Mouse (Mus musculus) heart, embryonic 11.5 days (tissue): ENCODE results near the gene Slitrk1. TPM values are rescaled to one million over a fixed set of nuclear protein-coding genes. Genes with fewer than 3 reads are reported as not detected.

Source experiments
- ATAC-seq: fragments of 200-750 bp; cut with Nextera tagmentation; replicated peaks from 2 replicates; pipeline ENCODE4 v1.8.0; 2017; ENCODE audit warnings: moderate library complexity; ENCODE audit not compliant: insufficient number of reproducible peaks, low FRiP score, low TSS enrichment
- H3K27ac ChIP-seq: fragments of 300-500 bp; sonication (generic); 2 replicates; pipeline ENCODE4 v1.5.1; 2014; ENCODE audit warnings: mild to moderate bottlenecking, low read depth, low read length
- H3K27me3 ChIP-seq: fragments of 300-500 bp; sonication (generic); 2 replicates; pipeline ENCODE4 v1.6.1; 2014; ENCODE audit warnings: mild to moderate bottlenecking, low read length, mixed read lengths; ENCODE audit not compliant: control insufficient read depth, insufficient read depth
- H3K36me3 ChIP-seq: fragments of 300-500 bp; sonication (generic); 2 replicates; pipeline ENCODE4 v1.6.1; 2014; ENCODE audit warnings: mild to moderate bottlenecking, low read length, moderate library complexity, mixed read lengths; ENCODE audit not compliant: control insufficient read depth, insufficient read depth
- H3K4me1 ChIP-seq: fragments of 300-500 bp; sonication (generic); 2 replicates; pipeline ENCODE4 v1.6.1; 2014; ENCODE audit warnings: low read length; ENCODE audit not compliant: control insufficient read depth, insufficient read depth
- H3K4me2 ChIP-seq: fragments of 300-500 bp; sonication (generic); 2 replicates; pipeline ENCODE4 v1.6.1; 2014; ENCODE audit warnings: mild to moderate bottlenecking, moderate library complexity
- H3K4me3 ChIP-seq: fragments of 300-500 bp; sonication (generic); 2 replicates; pipeline ENCODE4 v1.5.1; 2014; ENCODE audit warnings: low read depth, low read length
- H3K9ac ChIP-seq: fragments of 300-500 bp; sonication (generic); 2 replicates; pipeline ENCODE4 v1.6.1; 2014; ENCODE audit warnings: mild to moderate bottlenecking, low read depth, low read length, moderate library complexity
- H3K9me3 ChIP-seq: fragments of 300-500 bp; sonication (generic); replicated peaks from 2 replicates; pipeline ENCODE4 v1.6.1; 2016; ENCODE audit warnings: low read length; ENCODE audit not compliant: control insufficient read depth
- WGBS: fragments of 180-500 bp; shearing (Covaris S2); extraction: QIAGEN DNeasy Blood & Tissue Kit; methylation state at CpG from one replicate; pipeline ENCODE4 v1.1.7; 2014; ENCODE audit not compliant: insufficient replicate concordance; 5-methylcytosine and 5-hydroxymethylcytosine counted together
- polyA plus RNA-seq: library from polyadenylated mRNA; unstranded; fragments of >200 nt; fragmentation: Nextera tagmentation; extraction: Ambion mirVana; gene quantifications from 2 replicates; pipeline ENCODE4 v1.2.1, GENCODE M21; 2014

Slitrk1 gene
- polyA plus RNA-seq, 1 experiment from 2014 or later: 0.27 TPM

- peaks cover 26% of the 10 kb centered on the region for H3K27me3 ChIP-seq
- ATAC-seq: no peak
- no peak overlapping the region for H3K9ac ChIP-seq
- H3K27ac ChIP-seq: no peak overlapping the region
- peaks cover 4% of the 10 kb centered on the region for H3K4me1 ChIP-seq
- H3K36me3 ChIP-seq: no peaks in the 10 kb centered on the region
- no peak overlapping the region for H3K4me3 ChIP-seq
- WGBS: 28% methylated on average over 6 of the region's 6 CpGs
- no peaks in the 10 kb centered on the region for H3K9me3 ChIP-seq
- H3K4me2 ChIP-seq: no peak overlapping the region
Measured at GRCm38 (mm10) chr14:108909336-108909953, 4.5 kb downstream of the Slitrk1 start.

- Histone ChIP-seq H3K4me3 (no peak overlapping the region), H3K27ac (no peak overlapping the region)
Measured at GRCm38 (mm10) chr14:108898601-108899000, 15.4 kb downstream of the Slitrk1 start.

GRCm38 (mm10) chr14:108895456-108895855 lies 18.5 kb downstream of the Slitrk1 start:
- no peak overlapping the region for H3K4me2 ChIP-seq
- WGBS: 68% methylated on average over 2 of the region's 2 CpGs
- no peak overlapping the region for H3K27ac ChIP-seq
- no peak for ATAC-seq
- H3K9ac ChIP-seq: no peak overlapping the region
- H3K4me1 ChIP-seq: no peaks in the 10 kb centered on the region
- no peaks in the 10 kb centered on the region for H3K27me3 ChIP-seq
- H3K9me3 ChIP-seq: no peaks in the 10 kb centered on the region
- H3K36me3 ChIP-seq: no peaks in the 10 kb centered on the region
- no peak overlapping the region for H3K4me3 ChIP-seq

More at GRCm38 (mm10) chr14:108898601-108899000, 15.4 kb downstream of the Slitrk1 start:
- no peak overlapping the region for H3K9ac ChIP-seq
- H3K4me2 ChIP-seq: no peak overlapping the region
- ATAC-seq: no peak
- H3K36me3 ChIP-seq: no peaks in the 10 kb centered on the region
- no peaks in the 10 kb centered on the region for H3K4me1 ChIP-seq
- no peaks in the 10 kb centered on the region for H3K27me3 ChIP-seq
- WGBS: 72% methylated on average over 7 of the region's 7 CpGs
- no peaks in the 10 kb centered on the region for H3K9me3 ChIP-seq

- Histone ChIP-seq H3K9ac (no peak overlapping the region), H3K9me3 (no peaks in the 10 kb centered on the region), H3K27ac (no peak overlapping the region), H3K4me3 (no peak overlapping the region), H3K4me1 (no peaks in the 10 kb centered on the region), H3K4me2 (no peak overlapping the region), H3K27me3 (no peaks in the 10 kb centered on the region), H3K36me3 (no peaks in the 10 kb centered on the region)
- ATAC-seq: no peak
Measured at GRCm38 (mm10) chr14:108867816-108868215, 46.1 kb downstream of the Slitrk1 start.

GRCm38 (mm10) chr14:108864631-108865030 lies 49.3 kb downstream of the Slitrk1 start:
- Histone ChIP-seq H3K27ac (no peak overlapping the region), H3K4me3 (no peak overlapping the region), H3K9ac (no peak overlapping the region), H3K27me3 (no peaks in the 10 kb centered on the region), H3K4me2 (no peak overlapping the region), H3K4me1 (no peaks in the 10 kb centered on the region), H3K36me3 (no peaks in the 10 kb centered on the region), H3K9me3 (no peaks in the 10 kb centered on the region)
- ATAC-seq: no peak

- Histone ChIP-seq H3K9me3 (no peaks in the 10 kb centered on the region), H3K4me2 (no peak overlapping the region), H3K4me3 (no peak overlapping the region), H3K9ac (no peak overlapping the region), H3K27ac (no peak overlapping the region), H3K4me1 (no peaks in the 10 kb centered on the region), H3K27me3 (no peaks in the 10 kb centered on the region), H3K36me3 (no peaks in the 10 kb centered on the region)
- ATAC-seq: no peak
- 64% methylated on average over 1 of the region's 1 CpGs for WGBS
Measured at GRCm38 (mm10) chr14:108859310-108859709, 54.6 kb downstream of the Slitrk1 start.
